Mouse (Mus musculus) kidney, adult 2 months (tissue): ENCODE measurements at regions not wholly inside any gene's neighbourhood (a gene's known extent, or its start where the extent isn't known, plus 50 kb on each side); places are given as distances from the start of the nearest gene placed in this dataset.

Source experiments
- DNase-seq: peaks from one replicate; pipeline ENCODE4 v3.0.0; 2021
- H3K27ac ChIP-seq: fragments of 200-500 bp; 2 replicates; pipeline ENCODE4 v1.5.1; 2012; ENCODE audit warnings: low read depth, low read length, control low read depth, inconsistent platforms; ENCODE audit not compliant: insufficient read depth
- H3K27me3 ChIP-seq: fragments of 200-500 bp; replicated peaks from 2 replicates; pipeline ENCODE4 v1.6.1; 2012; ENCODE audit warnings: mild to moderate bottlenecking, moderate library complexity, low read length, inconsistent platforms; ENCODE audit not compliant: control insufficient read depth, insufficient read depth
- H3K36me3 ChIP-seq: fragments of 200-500 bp; 2 replicates; pipeline ENCODE4 v1.6.1; 2012; ENCODE audit warnings: mild to moderate bottlenecking, moderate library complexity, low read length, inconsistent platforms; ENCODE audit not compliant: control insufficient read depth, insufficient read depth
- H3K4me1 ChIP-seq: fragments of 200-500 bp; 2 replicates; pipeline ENCODE4 v1.6.1; 2011; ENCODE audit warnings: low read length; ENCODE audit not compliant: control insufficient read depth, insufficient read depth
- H3K4me3 ChIP-seq: fragments of 200-500 bp; 2 replicates; pipeline ENCODE4 v1.5.1; 2011; ENCODE audit warnings: mild to moderate bottlenecking, low read depth, low read length, control low read depth; ENCODE audit not compliant: insufficient read depth
- CTCF ChIP-seq: fragments of 200-500 bp; conservative IDR thresholded peaks from 2 replicates; pipeline ENCODE4 v1.5.1; 2011; ENCODE audit warnings: low read depth, mild to moderate bottlenecking, control low read depth, low read length, moderate library complexity, mixed read lengths; ENCODE audit not compliant: insufficient read depth, insufficient read length
- POLR2A ChIP-seq: fragments of 200-500 bp; IDR thresholded peaks from one replicate; pipeline ENCODE4 v1.6.1; 2011; ENCODE audit warnings: low read depth, low read length, control low read depth
- WGBS: fragments of 180-500 bp; shearing (Covaris S2); methylation state at CpG from one replicate; pipeline ENCODE4 v1.1.7; 2018; 5-methylcytosine and 5-hydroxymethylcytosine counted together

- H3K27me3 ChIP-seq = no peaks in the 10 kb centered on the region
- WGBS = 68% methylated on average over 3 of the region's 3 CpGs
- no peak for TF ChIP-seq CTCF
- TF ChIP-seq POLR2A = no peak
- DNase-seq = no peak
- no peaks in the 10 kb centered on the region for H3K4me1 ChIP-seq
- no peak overlapping the region for H3K4me3 ChIP-seq
- no peaks in the 10 kb centered on the region for H3K36me3 ChIP-seq
- no peak overlapping the region for H3K27ac ChIP-seq
These were observed 546.4 kb downstream of the Efnb2 start for GRCm38 (mm10) chr8:8114604-8115003.

- TF ChIP-seq POLR2A = no peak
- TF ChIP-seq CTCF = no peak
- H3K4me3 ChIP-seq = no peak overlapping the region
- DNase-seq = no peak
- WGBS = 61% methylated on average over 2 of the region's 2 CpGs
- H3K27ac ChIP-seq = no peak overlapping the region
- H3K36me3 ChIP-seq = no peaks in the 10 kb centered on the region
- no peaks in the 10 kb centered on the region for H3K27me3 ChIP-seq
- H3K4me1 ChIP-seq = no peaks in the 10 kb centered on the region
These were observed 551.2 kb downstream of the Efnb2 start for GRCm38 (mm10) chr8:8109785-8110350.

GRCm38 (mm10) chr8:8103492-8103891 lies 557.5 kb downstream of the Efnb2 start:
- Histone ChIP-seq H3K36me3 (no peaks in the 10 kb centered on the region), H3K27me3 (no peaks in the 10 kb centered on the region), H3K4me1 (no peaks in the 10 kb centered on the region), H3K4me3 (no peak overlapping the region), H3K27ac (no peak overlapping the region)
- WGBS = 69% methylated on average over 3 of the region's 3 CpGs
- no peak for DNase-seq
- TF ChIP-seq POLR2A (no peak), CTCF (no peak)

- Histone ChIP-seq H3K4me1 (no peaks in the 10 kb centered on the region), H3K27ac (no peak overlapping the region), H3K27me3 (no peaks in the 10 kb centered on the region), H3K4me3 (no peak overlapping the region), H3K36me3 (no peaks in the 10 kb centered on the region)
- no peak for TF ChIP-seq POLR2A
- TF ChIP-seq CTCF = no peak
- DNase-seq = no peak
- 57% methylated on average over 6 of the region's 6 CpGs for WGBS
These were observed 558.9 kb downstream of the Efnb2 start for GRCm38 (mm10) chr8:8102010-8102727.

- Histone ChIP-seq H3K4me3 (no peak overlapping the region), H3K27me3 (no peaks in the 10 kb centered on the region), H3K27ac (no peak overlapping the region), H3K4me1 (no peaks in the 10 kb centered on the region), H3K36me3 (no peaks in the 10 kb centered on the region)
- TF ChIP-seq POLR2A (no peak), CTCF (no peak)
- no peak for DNase-seq
These were observed 568.5 kb downstream of the Efnb2 start for GRCm38 (mm10) chr8:8092551-8092950.

GRCm38 (mm10) chr8:8084652-8085051 lies 576.4 kb downstream of the Efnb2 start:
- Histone ChIP-seq H3K27ac (no peak overlapping the region), H3K27me3 (no peaks in the 10 kb centered on the region), H3K36me3 (no peaks in the 10 kb centered on the region), H3K4me1 (no peaks in the 10 kb centered on the region), H3K4me3 (no peak overlapping the region)
- TF ChIP-seq CTCF = no peak
- no peak for TF ChIP-seq POLR2A
- DNase-seq = no peak
- WGBS = 49% methylated on average over 2 of the region's 2 CpGs

GRCm38 (mm10) chr8:8064074-8064473 lies 597.0 kb downstream of the Efnb2 start:
- no peaks in the 10 kb centered on the region for H3K36me3 ChIP-seq
- H3K27ac ChIP-seq = no peak overlapping the region
- no peak for DNase-seq
- H3K4me3 ChIP-seq = no peak overlapping the region
- WGBS = 93% methylated on average over 2 of the region's 2 CpGs
- no peaks in the 10 kb centered on the region for H3K27me3 ChIP-seq
- no peaks in the 10 kb centered on the region for H3K4me1 ChIP-seq
- TF ChIP-seq POLR2A (no peak), CTCF (no peak)
